Mouse (Mus musculus): ENCODE data around the gene Il11ra1.
A peak's percentile ranks its signal among the peaks of the same experiment; 100 is the strongest.
"Not testable (repeated sequence)": the region's sequence is repeated elsewhere in the genome, so short reads cannot be mapped to it uniquely, and the experiment has no call there.

Gene Il11ra1

GRCm38 (mm10) chr4:41699783-41700182 lies at the start of gene Il11ra1:
Gene Il11ra1, plus strand, starts transcription at chr4:41699989.
- DNase-seq = not testable (repeated sequence)

- DNase-seq = peak; percentile 52 to 61
These were observed 46.5 kb upstream of the Il11ra1 start for GRCm38 (mm10) chr4:41653296-41653695.

- DNase-seq = no peak
These were observed 46.1 kb upstream of the Il11ra1 start for GRCm38 (mm10) chr4:41653730-41654129.

DNA sequence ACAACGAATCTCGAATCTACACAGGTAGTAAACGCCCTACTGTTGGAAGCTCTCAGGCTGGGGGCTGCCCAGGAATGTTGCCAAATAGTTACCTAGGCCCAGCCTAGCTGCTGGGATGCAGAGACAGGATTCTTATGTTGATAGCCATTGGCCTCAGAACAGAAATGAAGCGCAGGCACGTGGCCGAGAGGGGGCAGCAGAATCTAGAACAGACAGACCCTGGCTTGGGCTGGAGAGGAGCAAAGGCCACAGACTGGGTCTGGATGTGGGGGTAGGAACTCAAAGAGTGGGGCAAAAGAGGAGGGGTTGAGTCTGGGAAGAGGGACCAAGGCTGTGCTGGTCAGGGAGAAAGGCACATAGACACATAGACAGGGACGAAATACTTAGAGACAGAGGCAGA lies 45.6 kb upstream of the Il11ra1 start:
- DNase-seq = peak; percentile 18 to 20

- no peak for DNase-seq
These were observed 44.3 kb upstream of the Il11ra1 start for GRCm38 (mm10) chr4:41655525-41655924.

- no peak for DNase-seq
These were observed 41.0 kb upstream of the Il11ra1 start for GRCm38 (mm10) chr4:41658566-41659384.

GRCm38 (mm10) chr4:41659556-41659955 lies 40.2 kb upstream of the Il11ra1 start:
- DNase-seq = no peak

GRCm38 (mm10) chr4:41660851-41661430 lies 38.8 kb upstream of the Il11ra1 start:
- no peak for DNase-seq

- DNase-seq = no peak
These were observed 37.1 kb upstream of the Il11ra1 start for GRCm38 (mm10) chr4:41662723-41663122.

- DNase-seq = no peak
These were observed 36.2 kb upstream of the Il11ra1 start for GRCm38 (mm10) chr4:41663614-41664013.

- DNase-seq = no peak
These were observed 35.3 kb upstream of the Il11ra1 start for GRCm38 (mm10) chr4:41664533-41664932.

GRCm38 (mm10) chr4:41665009-41665675 lies 34.6 kb upstream of the Il11ra1 start:
- DNase-seq = no peak

DNA sequence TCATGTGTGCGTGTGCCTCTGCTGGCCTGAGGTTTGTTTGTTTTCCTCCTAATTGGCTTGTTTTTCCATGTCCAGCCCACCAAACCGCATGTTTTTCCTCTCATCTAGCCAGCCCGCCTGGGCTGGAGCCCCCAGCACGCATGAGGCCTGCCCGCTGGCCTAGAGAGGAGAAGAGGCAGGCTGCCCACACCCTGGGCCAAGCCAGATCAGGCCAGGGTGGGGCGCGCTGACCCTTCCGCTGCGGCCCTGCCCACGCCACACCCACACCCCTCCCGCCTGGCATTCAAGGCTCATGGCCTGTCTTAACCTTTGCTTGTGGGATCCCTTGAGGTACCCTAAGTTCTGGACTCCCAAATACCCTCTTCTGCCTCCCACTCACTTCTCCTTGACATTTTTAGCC lies 33.1 kb upstream of the Il11ra1 start:
- DNase-seq = no peak

GRCm38 (mm10) chr4:41670836-41671235 lies 29.0 kb upstream of the Il11ra1 start:
- no peak for DNase-seq

DNA sequence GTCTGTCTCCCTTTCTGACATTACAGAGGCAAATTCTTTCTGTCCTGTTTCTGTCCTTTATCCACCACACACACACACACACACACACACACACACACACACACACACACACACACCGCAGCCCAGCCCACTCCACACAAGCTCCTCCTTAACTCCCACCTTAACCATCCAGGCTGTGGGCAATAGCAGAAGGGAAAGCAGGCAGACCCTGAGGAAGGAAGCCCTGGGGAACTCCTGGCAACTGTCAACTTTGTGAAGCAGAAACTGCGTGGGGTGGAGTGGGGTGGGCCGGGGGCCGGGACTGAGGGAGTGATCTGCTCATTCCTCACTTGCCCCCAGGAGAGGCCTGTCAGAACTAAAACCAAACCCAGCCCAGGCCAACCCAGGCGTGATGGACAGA lies 28.3 kb upstream of the Il11ra1 start:
- no peak for DNase-seq

DNA sequence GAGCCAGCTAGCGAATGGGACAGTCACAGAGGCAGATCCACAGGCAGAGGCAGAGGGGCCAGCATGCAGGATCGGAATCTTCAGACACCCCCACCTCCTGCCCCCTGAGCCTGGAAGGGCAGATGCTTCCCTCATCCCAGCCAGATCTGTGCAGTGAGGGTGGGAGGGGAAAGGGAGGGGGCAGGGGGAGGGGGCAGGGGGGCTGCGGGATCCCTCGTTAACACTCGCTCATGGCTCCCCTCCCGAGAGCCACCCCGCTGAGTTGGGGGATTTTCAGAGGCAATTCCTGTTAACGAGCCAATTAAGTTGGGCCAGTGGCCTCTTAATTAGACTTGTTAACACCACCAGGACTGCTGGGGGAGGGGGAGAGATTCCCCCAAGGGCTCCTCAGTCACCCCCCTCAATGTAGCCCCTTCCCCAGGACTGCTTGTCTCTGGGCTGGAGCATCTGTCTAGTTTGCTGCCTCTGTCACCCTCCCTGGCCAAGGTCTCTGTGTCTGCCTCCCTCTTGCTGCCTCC lies 27.8 kb upstream of the Il11ra1 start:
- DNase-seq = no peak

DNA sequence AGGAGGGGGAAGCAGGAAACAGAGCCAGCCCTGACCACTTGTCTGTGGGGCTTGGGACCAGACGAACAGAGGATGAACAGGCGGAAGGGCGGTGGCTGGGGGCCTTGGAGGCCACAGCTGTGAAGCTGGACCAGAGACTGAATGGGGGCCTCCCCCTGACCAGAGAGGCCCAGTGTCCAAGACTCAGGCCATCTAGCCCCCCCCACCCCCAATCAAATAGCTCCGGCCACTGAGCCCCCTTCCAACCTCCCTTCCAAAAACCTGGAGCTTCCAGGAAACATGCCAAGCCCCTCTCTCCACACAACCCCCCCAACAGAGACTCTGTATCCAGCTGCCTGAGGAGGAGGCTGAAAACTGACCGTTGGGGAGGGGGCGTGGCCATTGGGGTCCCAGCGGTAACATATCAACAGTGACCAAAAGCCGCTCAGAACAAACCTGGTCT lies 27.2 kb upstream of the Il11ra1 start:
- no peak for DNase-seq

- no peak for DNase-seq
These were observed 26.6 kb upstream of the Il11ra1 start for GRCm38 (mm10) chr4:41673186-41673585.

GRCm38 (mm10) chr4:41676248-41677005 lies 23.4 kb upstream of the Il11ra1 start:
- DNase-seq = no peak

- DNase-seq = no peak
These were observed 22.7 kb upstream of the Il11ra1 start for GRCm38 (mm10) chr4:41677006-41677629.

DNA sequence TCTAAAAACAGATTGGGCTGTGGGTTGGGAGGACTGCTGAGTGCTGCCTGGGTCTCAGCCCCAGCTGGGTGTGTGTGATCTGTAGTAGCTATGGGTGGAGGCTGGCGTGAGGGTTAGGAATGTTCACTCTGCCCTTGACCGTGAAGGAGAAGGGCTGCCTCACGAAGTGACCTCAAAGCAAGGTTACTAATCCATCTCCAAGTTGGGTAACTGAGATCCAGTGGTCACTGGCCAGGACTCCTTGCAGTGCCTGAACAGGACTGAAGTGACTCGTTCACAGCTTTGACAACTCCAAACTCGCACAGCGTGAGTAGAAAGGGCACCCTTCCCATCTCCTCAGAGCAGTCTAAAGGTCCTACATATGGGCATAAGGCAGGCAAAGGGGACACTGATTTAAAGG lies 20.9 kb upstream of the Il11ra1 start:
- DNase-seq = no peak

DNA sequence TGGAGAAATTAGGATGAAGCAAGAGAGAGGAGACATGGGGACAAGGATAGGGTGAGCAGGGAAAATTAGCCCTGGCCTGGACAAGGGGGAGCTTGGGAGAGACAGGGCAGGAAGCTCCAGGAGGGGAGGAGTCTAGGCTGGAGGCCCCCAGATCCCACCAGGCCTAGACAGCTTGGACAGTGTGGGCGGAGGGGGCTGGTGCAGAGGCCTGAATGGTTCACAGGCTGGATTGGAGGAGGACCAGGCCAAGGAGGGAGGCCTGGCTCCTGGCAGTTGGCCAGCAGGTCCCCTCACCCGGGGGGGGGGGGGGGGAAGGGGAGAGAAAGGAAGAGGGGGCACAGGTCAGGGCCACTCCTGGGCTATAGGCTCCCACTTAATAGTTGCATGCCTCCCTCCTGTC lies 20.5 kb upstream of the Il11ra1 start:
- DNase-seq = no peak
